Mouse (Mus musculus): ENCODE results near the gene Nek9. TPM values are rescaled to one million over a fixed set of nuclear protein-coding genes. Genes with fewer than 3 reads are reported as not detected.

Gene Nek9
- polyA plus RNA-seq (2016; fragmentation: Nextera tagmentation; extraction: Ambion mirVana) = 20.6 and 21.5 TPM in 2 replicates

- Histone ChIP-seq H3K36me3 (peaks cover 45% of the 10 kb centered on the region), H3K9me3 (replicated peaks) (no peaks in the 10 kb centered on the region), H3K4me3 (peak within 1 kb of the TSS; percentile 99), H3K27me3 (ENCODE audit: low read depth, poor library complexity, severe bottlenecking) (no peaks in the 10 kb centered on the region), H3K4me1 (peaks cover 23% of the 10 kb centered on the region), H3K27ac (replicated peaks) (peak within 1 kb of the TSS; percentile 97)
- DNase-seq (ENCODE audit: low spot score) = peak; percentile 96
- WGBS = under 1% methylated on average over 36 of the region's 36 CpGs
Measured at GRCm38 (mm10) chr12:85339243-85339729, at the start of gene Nek9. Gene Nek9, minus strand, starts transcription at chr12:85339362.

DNA sequence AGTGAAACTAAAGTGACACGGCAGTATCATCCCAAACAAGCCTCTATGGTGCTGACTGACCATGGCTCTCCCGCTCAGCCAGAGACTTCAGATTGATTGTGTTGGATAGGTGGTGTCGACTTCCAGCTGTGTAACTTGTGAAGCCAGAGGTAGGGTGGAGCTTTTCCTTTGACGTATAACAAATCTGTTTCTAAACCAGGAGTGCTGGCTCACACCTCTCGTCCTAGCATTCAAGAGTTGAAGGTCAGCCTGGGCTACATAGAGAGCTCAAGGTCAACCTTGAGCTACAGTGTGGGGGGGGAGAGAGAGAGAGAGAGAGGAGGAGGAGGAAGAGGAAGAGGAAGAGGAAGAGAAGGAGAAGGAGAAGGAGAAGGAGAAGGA, 46.8 kb upstream of the Nek9 start:
- Histone ChIP-seq H3K27me3 (ENCODE audit: low read depth, poor library complexity, severe bottlenecking) (no peaks in the 10 kb centered on the region), H3K9me3 (replicated peaks) (no peaks in the 10 kb centered on the region), H3K27ac (replicated peaks) (no peak overlapping the region), H3K4me1 (no peaks in the 10 kb centered on the region; the same call in 1 of the 2 replicates), H3K36me3 (no peaks in the 10 kb centered on the region), H3K4me3 (no peak overlapping the region)
- WGBS = 68% methylated on average over 5 of the region's 5 CpGs
- DNase-seq (ENCODE audit: low spot score) = no peak

- Histone ChIP-seq H3K27me3 (ENCODE audit: low read depth, poor library complexity, severe bottlenecking) (no peaks in the 10 kb centered on the region), H3K4me3 (no peak overlapping the region), H3K27ac (replicated peaks) (no peak overlapping the region), H3K9me3 (replicated peaks) (no peaks in the 10 kb centered on the region), H3K4me1 (no peaks in the 10 kb centered on the region; the same call in 1 of the 2 replicates), H3K36me3 (no peaks in the 10 kb centered on the region)
- 87% methylated on average over 10 of the region's 10 CpGs for WGBS
- no peak for DNase-seq (ENCODE audit: low spot score)
Measured at GRCm38 (mm10) chr12:85385329-85385994, 46.3 kb upstream of the Nek9 start.

DNA sequence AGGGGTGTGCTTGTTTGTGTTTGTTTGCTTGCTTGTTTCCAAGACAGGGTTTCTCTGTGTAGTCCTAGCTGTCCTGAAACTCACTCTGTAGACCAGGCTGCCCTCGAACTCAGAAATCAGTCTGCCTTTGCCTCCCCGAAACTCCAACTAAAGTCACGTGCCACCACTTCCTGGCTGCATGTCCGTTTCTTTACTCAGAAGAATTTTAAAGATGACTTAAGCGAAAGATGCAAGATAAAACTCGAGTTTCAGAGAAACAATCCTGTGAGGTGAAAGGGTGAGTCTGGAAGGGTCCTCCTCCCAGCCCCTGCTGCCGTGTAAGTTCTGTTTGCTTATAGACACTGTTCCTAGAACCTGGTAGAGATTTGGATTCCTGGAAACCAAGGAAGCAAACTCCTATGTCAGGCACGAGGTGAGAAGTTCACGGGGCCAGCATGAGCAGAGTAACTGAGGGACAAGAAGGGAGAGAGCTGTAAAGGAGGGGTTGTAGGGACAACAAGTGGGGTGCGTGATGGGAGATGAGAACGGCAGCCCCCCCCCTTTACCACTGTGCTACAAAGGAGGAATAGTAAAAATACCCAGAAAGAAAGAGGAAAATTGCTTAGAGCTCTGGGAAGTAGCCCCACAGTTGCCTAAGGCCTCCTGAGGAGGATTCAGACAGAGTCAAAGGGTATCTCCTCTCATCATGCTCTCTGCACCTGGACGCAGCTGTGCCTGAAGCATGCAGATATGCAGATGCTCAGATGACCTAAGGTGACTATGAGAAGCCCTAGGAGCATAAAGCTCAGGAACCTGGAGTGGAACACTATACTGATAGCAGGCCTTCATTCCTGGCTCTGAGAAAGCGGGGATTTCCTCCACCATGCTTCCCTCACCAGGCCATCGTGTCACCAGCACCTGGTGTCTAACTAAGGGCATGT, 43.9 kb upstream of the Nek9 start:
- Histone ChIP-seq H3K36me3 (no peaks in the 10 kb centered on the region), H3K9me3 (replicated peaks) (no peaks in the 10 kb centered on the region), H3K27ac (replicated peaks) (no peak overlapping the region), H3K4me1 (peaks cover 5% of the 10 kb centered on the region; the same call in 1 of the 2 replicates), H3K4me3 (no peak overlapping the region), H3K27me3 (ENCODE audit: low read depth, poor library complexity, severe bottlenecking) (no peaks in the 10 kb centered on the region)
- DNase-seq (ENCODE audit: low spot score) = no peak
- 83% methylated on average over 14 of the region's 14 CpGs for WGBS

GRCm38 (mm10) chr12:85381570-85381969, 42.4 kb upstream of the Nek9 start:
- H3K27ac ChIP-seq (replicated peaks) = no peak overlapping the region
- WGBS = 91% methylated on average over 6 of the region's 6 CpGs
- no peak overlapping the region for H3K4me3 ChIP-seq
- no peaks in the 10 kb centered on the region for H3K27me3 ChIP-seq (ENCODE audit: low read depth, poor library complexity, severe bottlenecking)
- no peaks in the 10 kb centered on the region for H3K9me3 ChIP-seq (replicated peaks)
- H3K4me1 ChIP-seq = peaks cover 5% of the 10 kb centered on the region; the same call in 1 of the 2 replicates
- no peaks in the 10 kb centered on the region for H3K36me3 ChIP-seq
- DNase-seq (ENCODE audit: low spot score) = no peak

GRCm38 (mm10) chr12:85380942-85381341, 41.8 kb upstream of the Nek9 start:
- H3K4me3 ChIP-seq = no peak overlapping the region
- peaks cover 5% of the 10 kb centered on the region; the same call in 1 of the 2 replicates for H3K4me1 ChIP-seq
- DNase-seq (ENCODE audit: low spot score) = no peak
- no peaks in the 10 kb centered on the region for H3K9me3 ChIP-seq (replicated peaks)
- no peaks in the 10 kb centered on the region for H3K36me3 ChIP-seq
- WGBS = 76% methylated on average over 7 of the region's 7 CpGs
- H3K27me3 ChIP-seq (ENCODE audit: low read depth, poor library complexity, severe bottlenecking) = no peaks in the 10 kb centered on the region
- H3K27ac ChIP-seq (replicated peaks) = no peak overlapping the region

GRCm38 (mm10) chr12:85380308-85380707, 41.1 kb upstream of the Nek9 start:
- no peak for DNase-seq (ENCODE audit: low spot score)
- no peaks in the 10 kb centered on the region for H3K9me3 ChIP-seq (replicated peaks)
- 75% methylated on average over 1 of the region's 1 CpGs for WGBS
- H3K4me1 ChIP-seq = peaks cover 9% of the 10 kb centered on the region; the same call in 1 of the 2 replicates
- no peaks in the 10 kb centered on the region for H3K36me3 ChIP-seq
- H3K27me3 ChIP-seq (ENCODE audit: low read depth, poor library complexity, severe bottlenecking) = no peaks in the 10 kb centered on the region
- no peak overlapping the region for H3K27ac ChIP-seq (replicated peaks)
- H3K4me3 ChIP-seq = no peak overlapping the region

DNA sequence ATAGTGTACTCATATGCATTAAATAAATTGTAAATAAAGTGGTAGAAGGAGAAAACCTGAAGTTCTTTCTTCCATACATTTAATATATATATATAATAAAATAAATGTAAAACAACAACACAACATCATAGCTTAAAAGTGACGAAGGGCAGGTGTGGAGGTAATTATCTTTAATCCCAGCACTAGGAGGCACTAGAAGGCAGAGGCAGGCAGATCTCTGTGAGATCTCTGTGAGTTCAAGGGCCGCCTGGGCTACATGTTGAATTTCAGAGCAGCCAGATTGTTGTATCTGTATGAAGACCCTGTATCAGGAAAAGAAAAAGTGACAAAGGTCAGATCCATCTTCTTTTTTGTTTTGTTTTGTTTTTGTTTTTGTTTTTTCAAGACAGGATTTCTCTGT, 39.1 kb upstream of the Nek9 start:
- H3K4me3 ChIP-seq = no peak overlapping the region
- H3K27me3 ChIP-seq (ENCODE audit: low read depth, poor library complexity, severe bottlenecking) = no peaks in the 10 kb centered on the region
- DNase-seq (ENCODE audit: low spot score) = no peak
- H3K27ac ChIP-seq (replicated peaks) = no peak overlapping the region
- WGBS = 86% methylated on average over 2 of the region's 2 CpGs
- H3K36me3 ChIP-seq = no peaks in the 10 kb centered on the region
- no peaks in the 10 kb centered on the region for H3K9me3 ChIP-seq (replicated peaks)
- peaks cover 14% of the 10 kb centered on the region for H3K4me1 ChIP-seq

GRCm38 (mm10) chr12:85374561-85375272, 35.6 kb upstream of the Nek9 start, which contains the start of gene Tmed10:
Gene Tmed10, minus strand, starts transcription at chr12:85374847.
- Histone ChIP-seq H3K4me3 (peak within 1 kb of the TSS; percentile 99), H3K27me3 (ENCODE audit: low read depth, poor library complexity, severe bottlenecking) (no peaks in the 10 kb centered on the region), H3K4me1 (peaks cover 23% of the 10 kb centered on the region), H3K27ac (replicated peaks) (peak within 1 kb of the TSS; percentile 97), H3K36me3 (no peaks in the 10 kb centered on the region), H3K9me3 (replicated peaks) (no peaks in the 10 kb centered on the region)
- peak; percentile 88 for DNase-seq (ENCODE audit: low spot score)
- under 1% methylated on average over 37 of the region's 37 CpGs for WGBS

GRCm38 (mm10) chr12:85373591-85374560, 34.7 kb upstream of the Nek9 start:
- no peaks in the 10 kb centered on the region for H3K36me3 ChIP-seq
- peak overlapping the region; percentile 99 for H3K4me3 ChIP-seq
- H3K27me3 ChIP-seq (ENCODE audit: low read depth, poor library complexity, severe bottlenecking) = no peaks in the 10 kb centered on the region
- peak overlapping the region; percentile 97 for H3K27ac ChIP-seq (replicated peaks)
- no peaks in the 10 kb centered on the region for H3K9me3 ChIP-seq (replicated peaks)
- 2% methylated on average over 53 of the region's 53 CpGs for WGBS
- peaks cover 23% of the 10 kb centered on the region for H3K4me1 ChIP-seq
- peak; percentile 60 for DNase-seq (ENCODE audit: low spot score)

GRCm38 (mm10) chr12:85372068-85372665, 33.0 kb upstream of the Nek9 start:
- peak overlapping the region; percentile 99; the same call in 1 of the 2 replicates for H3K4me3 ChIP-seq

More at GRCm38 (mm10) chr12:85372068-85372665, 33.0 kb upstream of the Nek9 start:
- WGBS = 82% methylated on average over 8 of the region's 8 CpGs
- no peak for DNase-seq (ENCODE audit: low spot score)
- H3K27ac ChIP-seq (replicated peaks) = no peak overlapping the region
- peaks cover 23% of the 10 kb centered on the region for H3K4me1 ChIP-seq
- no peaks in the 10 kb centered on the region for H3K9me3 ChIP-seq (replicated peaks)
- no peaks in the 10 kb centered on the region for H3K27me3 ChIP-seq (ENCODE audit: low read depth, poor library complexity, severe bottlenecking)
- H3K36me3 ChIP-seq = no peaks in the 10 kb centered on the region
